Mouse (Mus musculus) gastrocnemius, postnatal 14 days (tissue): ENCODE results near the gene Hspa8. TPM values are rescaled to one million over a fixed set of nuclear protein-coding genes. Genes with fewer than 3 reads are reported as not detected.
"Not testable (repeated sequence)": the region's sequence is repeated elsewhere in the genome, so short reads cannot be mapped to it uniquely, and the experiment has no call there.

ENCODE experiments used
- DNase-seq: peaks from one replicate; pipeline ENCODE4 v3.0.0; 2021; ENCODE audit warnings: mixed read lengths
- intact Hi-C: fragments of 180-260 bp; cut with DNase I; formaldehyde crosslinking; loops from one replicate; pipeline ENCODE4 v1.15.1; 2025; ENCODE audit warnings: low total_unique reads
- total RNA-seq, 2 experiments: library from RNA; stranded (reverse); gene quantifications; 2 replicates each; pipeline ENCODE4 v1.2.3; 2021

Hspa8 gene
- total RNA-seq, 2 experiments from 2014 or later = 949 to 1,245 TPM

DNA sequence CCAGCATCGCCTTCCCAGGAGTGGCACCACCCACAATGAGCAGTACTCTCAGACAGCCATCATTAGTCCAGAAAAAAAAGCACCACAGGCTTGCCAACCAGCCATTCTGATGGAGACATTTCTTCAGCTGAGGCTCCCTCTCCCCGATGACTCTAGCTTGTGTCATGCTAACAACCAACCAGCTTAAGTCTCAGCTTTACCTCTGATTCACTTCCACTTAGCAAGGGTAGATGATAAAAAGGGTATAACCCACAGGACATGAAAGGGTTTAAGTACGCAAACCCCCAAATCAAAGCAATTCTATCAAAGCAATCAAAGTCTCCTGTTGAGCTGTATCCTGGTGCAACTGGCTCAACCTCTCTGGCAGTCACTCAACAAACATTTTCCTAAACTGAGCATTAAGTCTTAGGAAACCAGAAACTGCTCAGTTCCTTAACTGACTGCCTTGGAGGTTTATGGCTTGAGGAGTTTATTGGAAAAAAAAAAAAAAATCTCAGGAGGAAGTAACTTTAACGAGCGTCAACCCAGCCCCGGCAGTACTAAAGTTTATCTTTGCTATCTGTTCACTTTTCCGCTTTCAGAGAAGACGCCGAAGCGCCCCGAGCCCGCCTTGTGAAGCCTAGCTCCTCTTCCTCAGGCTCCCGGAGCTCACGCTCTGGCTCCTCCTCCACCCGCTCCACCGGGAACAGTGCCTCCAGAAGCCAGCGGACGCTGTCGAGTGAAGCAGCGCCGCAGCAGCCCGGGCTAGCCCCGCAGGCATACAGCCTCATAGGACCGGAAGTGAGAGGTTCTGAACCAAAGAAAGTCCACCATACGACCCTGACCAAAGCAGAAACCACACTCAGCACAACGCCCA is 18.8 kb upstream of the Hspa8 start:
- intact Hi-C loops = no loop called here

DNA sequence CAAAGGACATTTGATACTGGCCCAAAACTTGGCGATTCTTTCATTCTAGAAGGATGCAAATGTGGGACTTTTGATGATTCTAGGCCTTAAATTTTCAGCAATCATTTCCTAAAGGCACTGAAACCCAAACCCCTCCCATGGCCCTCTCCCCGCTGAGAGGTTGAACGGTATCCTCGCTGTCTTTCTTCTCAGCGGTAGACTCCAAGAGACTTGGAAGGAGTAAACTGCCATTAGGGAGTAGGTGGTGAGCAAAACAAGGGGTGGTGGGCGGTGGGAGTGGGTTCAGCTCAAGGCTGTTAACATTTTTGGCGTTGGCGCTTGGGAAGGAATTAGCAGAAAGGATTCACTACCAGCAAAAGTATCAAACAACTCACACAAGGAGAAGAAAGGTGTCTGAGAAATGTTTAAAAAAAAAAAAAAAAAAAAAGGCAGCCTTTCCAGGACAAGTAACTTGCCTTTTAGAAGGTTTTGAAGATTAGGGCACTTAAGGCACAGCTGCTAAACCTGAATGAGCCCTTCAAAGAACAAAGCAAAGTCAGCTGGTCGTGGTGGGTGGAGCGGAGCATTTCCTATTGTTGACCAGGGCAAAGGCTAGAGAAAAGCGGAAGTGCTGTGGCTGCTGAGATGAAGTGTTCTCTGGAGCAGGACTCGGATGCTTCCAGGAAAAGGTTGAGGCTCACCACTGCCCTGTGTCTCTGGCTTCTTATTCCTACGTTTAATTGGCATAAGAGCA is 17.0 kb upstream of the Hspa8 start:
- DNase-seq = peak; percentile 38
- intact Hi-C loops = no loop called here

More for the DNA sequence above, 18.8 kb upstream of the Hspa8 start:
- DNase-seq = peak; percentile 64

DNA sequence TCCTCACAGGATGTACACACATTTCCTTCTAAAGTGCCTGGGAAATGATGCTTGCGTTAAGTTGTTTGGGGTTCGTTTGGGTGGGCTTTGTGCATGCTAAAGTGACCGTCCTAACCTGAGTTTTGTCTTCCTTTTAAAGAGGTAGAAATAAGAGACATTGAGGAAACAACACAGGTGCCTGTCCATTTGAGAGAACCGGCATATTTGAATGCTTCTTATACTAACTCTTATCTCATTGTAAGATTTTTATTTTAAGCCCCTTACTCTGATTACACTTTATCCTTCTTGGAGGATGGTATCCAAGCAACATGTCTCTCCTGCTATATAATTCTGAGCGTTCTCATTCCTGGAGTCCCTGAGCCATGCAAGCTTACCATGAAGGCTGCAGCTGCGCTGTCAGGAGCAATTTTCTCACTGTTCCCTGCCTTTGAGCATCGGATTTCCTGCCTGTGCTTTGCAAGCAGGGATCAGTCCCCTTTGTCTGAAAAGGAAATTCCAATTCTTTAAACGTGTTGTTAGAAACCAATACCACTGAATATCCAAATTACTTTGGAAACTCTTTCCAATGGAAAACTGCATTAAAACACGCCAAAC is 16.3 kb upstream of the Hspa8 start:
- intact Hi-C loops = no loop called here
- DNase-seq = no peak

DNA sequence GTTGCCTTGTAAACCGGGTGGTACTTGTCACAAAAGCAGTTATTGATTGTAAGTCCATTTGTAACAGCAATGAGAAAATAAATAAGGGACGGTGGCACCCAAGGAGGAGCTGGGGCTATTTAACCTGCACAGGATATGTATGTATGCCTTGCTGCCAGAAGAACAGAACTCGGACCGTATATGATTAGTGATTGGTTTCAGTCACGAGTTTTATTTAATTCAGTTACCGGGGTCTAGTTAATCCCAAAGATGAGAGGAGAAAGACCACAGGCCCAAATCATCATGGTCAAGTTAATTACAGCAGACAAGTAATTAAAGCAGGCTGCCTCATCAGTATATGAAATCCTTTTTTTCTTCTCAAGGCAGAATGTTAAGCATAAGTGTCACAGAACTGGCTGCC is 15.3 kb upstream of the Hspa8 start:
- intact Hi-C loops = no loop called here
- DNase-seq = no peak

DNA sequence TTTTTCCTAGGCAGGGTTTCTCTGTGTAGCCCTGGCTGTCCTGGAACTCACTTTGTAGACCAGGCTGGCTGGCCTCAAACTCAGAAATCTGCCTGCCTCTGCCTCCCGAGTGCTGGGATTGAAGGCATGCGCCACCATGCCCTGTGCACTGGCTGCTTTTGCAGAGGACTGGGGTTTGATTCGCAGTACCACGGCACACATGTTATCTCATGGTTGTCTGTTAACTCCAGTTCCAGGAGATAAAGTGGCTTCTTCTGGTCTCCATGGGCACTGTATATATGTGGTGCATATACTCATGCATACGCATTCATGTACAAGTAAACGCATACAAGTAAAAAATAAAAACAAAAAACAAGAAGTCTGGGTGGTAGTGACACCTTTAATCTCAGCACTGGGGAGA is 14.0 kb upstream of the Hspa8 start:
- intact Hi-C loops, DNase-seq: not testable (repeated sequence)

DNA sequence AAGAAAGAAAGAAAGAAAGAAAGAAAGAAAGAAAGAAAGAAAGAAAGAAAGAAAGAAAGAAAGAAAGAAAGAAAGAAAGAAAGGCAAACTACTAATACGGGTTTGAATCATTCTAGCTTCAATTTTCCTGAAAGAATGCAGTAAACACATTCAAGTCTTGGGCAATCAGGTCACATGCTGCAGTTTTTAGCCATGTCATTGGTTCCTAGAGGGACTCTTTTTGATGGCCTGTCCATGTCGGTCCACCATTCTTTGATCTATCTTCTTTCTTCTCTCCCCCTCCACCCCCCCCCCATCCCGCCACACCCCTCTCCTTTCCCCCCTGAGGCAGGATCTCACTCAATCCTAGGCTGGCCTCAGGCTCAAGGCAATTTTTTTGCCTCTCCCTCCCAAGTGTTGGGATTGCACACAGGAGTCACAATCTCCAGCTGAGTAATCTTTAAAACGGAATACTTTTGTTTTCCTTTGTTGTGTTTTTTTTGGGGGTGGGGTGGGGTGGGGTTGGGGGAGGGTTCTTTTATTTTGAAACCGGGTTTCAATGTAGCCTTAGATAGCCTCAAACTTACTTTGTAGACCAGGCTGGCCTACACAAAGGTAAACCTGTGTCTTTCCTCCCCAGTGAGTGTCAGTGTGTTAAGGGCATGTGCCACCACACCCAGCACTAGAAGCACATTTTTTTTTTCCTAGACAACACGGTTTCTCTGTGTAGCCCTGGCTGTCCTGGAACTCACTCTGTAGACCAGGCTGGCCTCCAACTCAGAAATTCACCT is 8.7 kb upstream of the Hspa8 start:
- intact Hi-C loops = no loop called here
- no peak for DNase-seq

DNA sequence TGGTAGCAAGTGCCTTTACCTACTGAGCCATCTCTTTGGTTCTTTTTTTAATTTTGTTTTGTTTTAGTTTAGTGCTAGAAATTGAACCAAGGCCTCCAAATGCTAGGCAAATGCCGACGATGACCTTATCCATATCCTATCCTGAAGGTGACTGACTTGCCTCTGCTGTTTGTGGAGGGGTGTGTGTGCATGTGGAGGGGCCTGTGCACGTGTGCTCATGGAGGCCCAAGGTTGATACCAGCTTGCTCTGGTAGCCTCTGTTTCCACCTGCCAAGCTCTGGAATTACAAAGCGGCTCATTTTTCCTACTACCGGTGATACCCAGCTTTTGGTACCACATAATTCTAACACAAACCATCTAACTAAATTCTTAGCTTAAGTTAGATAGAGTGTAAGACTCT is 7.2 kb upstream of the Hspa8 start:
- intact Hi-C loops = no loop called here
- no peak for DNase-seq

DNA sequence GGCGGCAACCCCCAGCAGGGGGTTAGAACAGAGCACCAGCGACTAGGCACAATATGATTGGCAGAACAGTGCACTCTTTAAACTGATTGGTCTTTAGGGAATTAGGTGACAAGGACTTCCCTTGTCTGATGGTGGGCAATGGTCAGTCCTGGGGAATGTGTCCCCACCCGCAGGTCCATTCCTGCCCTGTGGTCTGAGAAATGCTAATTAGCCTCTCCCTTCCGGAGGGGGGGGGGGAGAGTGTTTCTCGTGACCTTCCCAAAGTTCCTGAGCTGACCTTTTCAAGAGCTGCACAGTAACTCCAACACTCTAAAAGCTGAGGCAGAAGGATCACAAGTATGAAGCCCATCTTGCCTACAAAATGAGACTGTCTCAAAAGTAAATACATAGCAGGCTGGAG is 6.5 kb upstream of the Hspa8 start:
- intact Hi-C loops = no loop called here
- no peak for DNase-seq

DNA sequence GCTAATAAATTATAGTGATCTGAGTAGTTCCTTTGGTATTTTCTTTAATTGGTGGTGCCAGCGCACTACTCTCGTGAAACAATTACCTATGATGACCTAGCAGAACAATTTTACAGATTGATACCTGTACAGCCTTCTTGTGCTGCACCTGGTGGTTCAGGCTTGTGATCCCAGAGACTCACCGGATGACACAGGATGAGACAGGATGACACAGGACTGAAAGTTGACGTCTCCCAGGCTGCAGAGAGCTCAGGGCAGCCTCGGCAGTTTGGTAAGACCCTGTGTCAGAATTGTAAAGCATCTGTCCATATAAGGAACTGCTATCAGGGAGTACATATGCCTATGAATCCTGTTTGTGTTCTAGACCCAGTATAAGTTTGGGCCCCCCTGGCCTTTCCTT is 5.9 kb upstream of the Hspa8 start:
- no peak for DNase-seq
- intact Hi-C loops = no loop called here

DNA sequence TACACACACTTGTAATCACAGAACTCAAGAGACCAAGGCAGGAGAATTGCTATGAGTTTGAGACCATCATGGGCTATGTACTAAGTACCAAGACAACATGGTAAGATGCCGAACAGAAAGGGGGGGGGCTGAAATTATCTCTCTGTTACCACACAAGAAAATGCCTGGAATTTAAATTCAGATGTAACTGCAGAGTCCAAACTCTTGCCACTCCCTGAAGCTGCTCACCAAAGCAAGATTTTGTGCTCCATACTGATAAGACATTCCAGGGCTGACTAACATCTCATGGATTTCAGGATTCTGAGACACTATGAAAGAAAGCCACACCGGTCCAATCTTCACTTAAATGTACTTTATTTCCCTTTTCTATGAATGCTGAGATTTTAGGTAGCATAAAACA is 5.2 kb upstream of the Hspa8 start:
- DNase-seq = no peak
- intact Hi-C loops = no loop called here

DNA sequence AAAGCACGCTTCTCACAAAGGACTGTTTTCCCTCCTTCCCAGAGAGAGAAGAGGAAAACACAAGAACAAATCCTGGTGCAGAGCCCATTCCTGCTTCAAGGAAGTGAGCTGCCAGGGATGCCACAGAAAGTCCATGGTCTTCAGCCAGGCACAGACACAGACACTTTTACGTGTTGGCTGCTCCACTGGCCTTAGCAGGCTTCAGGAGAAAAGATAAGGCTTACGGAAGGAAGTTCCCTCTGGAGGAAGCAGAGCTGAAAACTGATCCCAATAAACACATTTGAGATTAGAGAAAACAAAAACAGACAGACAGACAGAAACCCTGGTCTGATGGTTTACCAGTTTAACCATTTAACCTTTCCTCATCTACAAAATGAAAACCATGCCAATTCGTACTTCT is 4.7 kb upstream of the Hspa8 start:
- intact Hi-C loops = no loop called here
- no peak for DNase-seq

DNA sequence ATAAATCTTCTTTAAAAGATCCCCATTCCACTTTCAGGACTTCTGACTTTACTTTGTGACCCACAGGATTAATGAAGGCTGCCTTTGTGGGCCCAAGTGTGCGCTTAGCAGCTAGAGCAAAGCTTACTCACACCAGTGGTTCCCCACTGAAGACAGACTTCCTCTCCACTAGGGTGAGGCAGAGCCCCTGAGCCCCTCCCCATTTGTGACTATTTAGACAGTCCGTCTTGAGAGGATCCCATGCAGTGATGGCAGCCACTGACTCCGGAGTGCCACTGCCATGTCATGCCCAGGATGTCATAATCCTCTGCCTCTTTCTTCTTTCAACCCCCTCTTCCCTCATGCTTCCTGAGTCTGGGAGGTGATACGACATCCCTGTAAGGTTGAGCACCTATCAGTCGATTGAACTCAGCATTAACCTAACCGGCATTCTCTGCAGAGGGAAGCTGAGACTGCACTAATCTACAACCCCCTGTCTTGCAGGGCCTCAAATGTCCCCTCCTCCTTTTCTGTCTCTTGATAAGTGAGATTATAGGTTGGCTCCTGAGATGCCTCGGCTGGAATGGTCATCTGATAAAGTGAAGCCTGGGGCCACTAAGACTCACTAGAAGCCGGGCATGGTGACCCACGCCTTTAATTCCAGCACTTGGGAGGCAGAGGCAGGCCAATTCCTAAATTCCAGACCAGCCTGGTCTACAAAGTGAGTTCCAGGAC is 2.4 kb upstream of the Hspa8 start:
- DNase-seq = no peak
- intact Hi-C loops = no loop called here

DNA sequence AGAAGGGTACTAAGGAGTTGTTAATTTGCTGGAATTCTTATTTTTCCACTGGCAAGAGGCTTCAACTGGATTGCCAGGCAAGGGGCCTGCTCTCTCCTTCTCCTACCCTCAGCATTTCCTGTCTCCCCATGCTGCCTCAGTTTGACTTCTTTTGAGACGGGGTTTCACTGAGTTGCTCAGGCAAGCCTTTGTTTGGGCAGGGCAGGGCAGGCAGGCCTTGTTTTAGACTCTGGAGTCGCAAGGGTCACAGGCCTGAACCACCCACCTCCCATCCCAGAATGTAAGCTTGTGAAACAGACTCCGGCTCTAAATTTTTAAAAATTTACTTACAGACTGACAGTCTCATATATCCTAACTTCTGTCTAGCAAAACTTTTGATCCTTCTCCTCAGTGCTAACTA is 1.7 kb upstream of the Hspa8 start:
- no peak for DNase-seq
- intact Hi-C loops = no loop called here

DNA sequence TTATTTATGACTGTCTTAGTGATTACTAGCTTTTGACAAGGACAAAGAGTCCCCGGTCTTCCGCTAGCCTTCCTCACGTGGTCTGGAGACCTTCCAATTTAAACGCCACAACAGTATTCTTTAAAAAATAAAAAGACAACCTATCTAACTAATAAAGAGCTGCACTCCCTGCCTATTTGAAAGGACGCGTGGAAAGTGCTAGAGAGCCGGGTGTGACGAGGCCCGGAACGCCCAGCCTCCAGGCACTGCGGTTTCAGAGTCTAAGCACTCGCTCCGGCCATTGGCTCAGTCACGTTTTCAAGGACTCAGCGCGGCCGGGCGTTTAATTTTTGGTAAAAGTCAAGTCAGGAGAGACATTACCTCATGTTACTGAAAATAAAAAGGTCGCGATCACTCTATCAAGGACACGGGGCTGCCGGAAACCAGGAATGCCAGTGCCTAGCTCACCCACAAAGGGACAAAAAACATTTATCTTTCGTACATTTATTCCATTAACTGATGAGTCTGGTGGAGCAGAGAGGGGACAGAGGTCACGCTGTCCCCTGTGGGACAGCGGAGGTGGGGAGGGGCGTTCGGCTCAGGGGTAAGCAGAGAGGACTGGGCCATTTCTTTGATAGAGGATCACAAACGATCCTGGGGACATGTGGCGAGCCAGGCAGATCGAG is 815 bp upstream of the Hspa8 start:
- intact Hi-C loops = no loop called here
- DNase-seq = peak; percentile 81

DNA sequence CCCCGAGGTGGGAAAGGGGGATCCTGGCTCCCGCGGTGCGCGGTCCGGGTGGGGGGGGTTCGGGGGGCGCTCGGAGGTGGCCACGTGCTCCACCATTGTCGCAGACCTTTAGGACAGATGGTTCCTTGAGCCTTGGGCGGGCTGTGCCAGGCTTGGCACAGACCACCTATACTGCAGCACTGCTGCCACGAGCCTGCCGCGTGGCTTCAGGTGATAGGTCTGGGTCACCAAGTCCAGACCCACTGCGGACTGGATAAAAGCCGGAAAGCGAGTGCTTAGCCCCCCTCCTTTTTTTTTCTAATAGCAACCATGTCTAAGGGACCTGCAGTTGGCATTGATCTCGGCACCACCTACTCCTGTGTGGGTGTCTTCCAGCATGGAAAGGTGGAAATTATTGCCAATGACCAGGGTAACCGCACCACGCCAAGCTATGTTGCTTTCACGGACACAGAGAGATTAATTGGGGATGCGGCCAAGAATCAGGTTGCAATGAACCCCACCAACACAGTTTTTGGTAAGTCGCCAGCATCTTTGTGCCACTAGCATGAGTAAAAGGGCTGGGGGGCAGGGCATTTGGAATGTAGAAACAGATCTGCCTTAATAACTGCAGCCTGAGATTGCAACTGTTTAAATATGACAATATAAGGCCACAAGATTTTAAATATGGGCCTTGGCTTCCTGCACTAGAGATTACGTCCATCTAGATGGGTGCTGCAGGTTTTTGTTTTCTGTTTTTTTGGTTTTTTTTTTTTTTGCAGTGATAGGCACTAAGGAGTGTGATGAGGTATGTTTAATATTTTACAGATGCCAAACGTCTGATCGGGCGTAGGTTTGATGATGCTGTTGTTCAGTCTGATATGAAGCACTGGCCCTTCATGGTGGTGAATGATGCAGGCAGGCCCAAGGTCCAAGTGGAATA is 1.1 kb downstream of the Hspa8 start:
- DNase-seq, intact Hi-C loops: not testable (repeated sequence)

DNA sequence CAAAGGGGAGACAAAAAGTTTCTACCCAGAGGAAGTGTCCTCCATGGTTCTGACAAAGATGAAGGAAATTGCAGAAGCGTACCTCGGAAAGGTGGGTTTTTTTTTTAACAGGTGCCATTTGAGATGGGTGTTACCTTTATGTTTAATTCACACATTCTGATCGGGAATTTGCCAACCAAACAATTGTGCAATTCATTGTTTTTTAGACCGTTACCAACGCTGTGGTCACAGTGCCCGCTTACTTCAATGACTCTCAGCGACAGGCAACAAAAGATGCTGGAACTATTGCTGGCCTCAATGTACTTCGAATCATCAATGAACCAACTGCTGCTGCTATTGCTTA is 1.7 kb downstream of the Hspa8 start:
- intact Hi-C loops, DNase-seq: not testable (repeated sequence)

DNA sequence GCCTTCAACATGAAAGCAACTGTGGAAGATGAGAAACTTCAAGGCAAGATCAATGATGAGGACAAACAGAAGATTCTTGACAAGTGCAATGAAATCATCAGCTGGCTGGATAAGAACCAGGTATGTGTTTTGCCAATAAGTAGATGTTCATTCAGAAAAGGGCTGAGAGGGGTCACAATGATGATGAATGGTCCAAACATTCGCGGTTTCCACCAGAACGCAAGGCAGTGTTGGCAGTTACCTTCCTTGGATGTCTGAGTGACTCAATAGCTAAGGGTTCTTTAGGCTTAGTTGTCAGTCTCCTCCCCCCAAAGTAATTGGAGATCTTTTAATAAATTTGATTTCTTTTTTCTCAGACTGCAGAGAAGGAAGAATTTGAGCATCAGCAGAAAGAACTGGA is 3.8 kb downstream of the Hspa8 start:
- DNase-seq, intact Hi-C loops: not testable (repeated sequence)

DNA sequence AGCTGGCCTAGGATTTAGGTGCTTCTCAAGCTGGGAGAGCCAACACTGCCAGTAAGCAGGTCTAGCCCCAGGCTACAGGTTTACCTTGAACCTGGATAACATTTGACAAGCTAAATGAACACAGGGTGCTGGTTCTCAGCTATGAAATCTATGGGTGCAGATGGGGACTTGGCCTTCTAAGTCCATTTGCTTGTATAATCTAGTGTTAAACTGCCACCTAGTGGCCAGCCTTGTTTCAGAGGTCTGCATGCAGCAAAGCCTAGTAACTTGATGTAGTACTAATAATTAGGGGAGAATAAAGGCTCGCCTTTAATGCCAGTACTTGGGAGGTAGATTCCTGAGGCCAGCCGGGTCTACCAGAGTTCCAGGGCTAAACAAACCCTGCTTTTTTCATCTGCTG is 4.5 kb downstream of the Hspa8 start:
- intact Hi-C loops = loop anchor here (5.0 kb wide), 1 partner anchor 48 kb away; no protein-coding TSS in a partner anchor
- DNase-seq = peak; percentile 76
